Comparison of ENCODE assay signal across 8 mouse cellular contexts in genomic region chrX:50566345-50566744, GRCm38 (mm10).
DNase-seq lines count a peak whose midpoint lies in the region; ATAC-seq and TF ChIP-seq lines count a peak whose summit lies in the region.

No protein-coding gene starts in this region.

- no peaks in the 10 kb centered on the region for H3K9me3 ChIP-seq in forebrain, embryonic 10.5 days
- no peaks in the 10 kb centered on the region for H3K9me3 ChIP-seq in forebrain, embryonic 15.5 days
- no peaks in the 10 kb centered on the region for H3K9me3 ChIP-seq in heart, postnatal 0 days (replicated peaks; ENCODE audit: control insufficient read depth, low read length)
- H3K9me3 ChIP-seq in neural tube, embryonic 11.5 days (ENCODE audit: control insufficient read depth, low read length) = no peaks in the 10 kb centered on the region

- H3K4me2 ChIP-seq in forebrain, embryonic 15.5 days (replicated peaks) = no peak overlapping the region
- no peak overlapping the region; the same call in 1 of the 2 replicates for H3K4me2 ChIP-seq in heart, postnatal 0 days (ENCODE audit: low read depth, low read length)
- H3K4me2 ChIP-seq in neural tube, embryonic 11.5 days (ENCODE audit: low read depth) = no peak overlapping the region

- no peak overlapping the region for H3K9ac ChIP-seq in forebrain, embryonic 15.5 days (replicated peaks)
- H3K9ac ChIP-seq in heart, postnatal 0 days (replicated peaks; ENCODE audit: low read depth, low read length) = no peak overlapping the region
- H3K9ac ChIP-seq in neural tube, embryonic 11.5 days (ENCODE audit: low read length) = no peak overlapping the region

- DNase-seq in forebrain, embryonic 10.5 days (ENCODE audit: extremely low spot score, low spot score) = peak; percentile 30
- DNase-seq in urinary bladder, adult 2 months (ENCODE audit: low spot score) = peak; percentile 68
- no peak for DNase-seq in urinary bladder, postnatal 14 days (ENCODE audit: low spot score)
- no peak for DNase-seq in heart, postnatal 0 days (ENCODE audit: low spot score)
- peak; percentile 67 for DNase-seq in liver
- DNase-seq in neural tube, embryonic 11.5 days (ENCODE audit: low spot score) = peak; percentile 74
- no peak for DNase-seq in T-cell, adult 2 months (ENCODE audit: low spot score)

- H3K4me3 ChIP-seq in forebrain, embryonic 10.5 days = no peak overlapping the region
- H3K4me3 ChIP-seq in forebrain, embryonic 15.5 days = no peak overlapping the region
- H3K4me3 ChIP-seq in heart, postnatal 0 days (ENCODE audit: low read depth, low read length) = 0 out of 2 replicates have a peak overlapping the region, but pooled peaks have one; percentile 9
- no peak overlapping the region for H3K4me3 ChIP-seq in neural tube, embryonic 11.5 days (ENCODE audit: low read depth, low read length)

- H3K4me1 ChIP-seq in forebrain, embryonic 10.5 days = no peaks in the 10 kb centered on the region
- no peaks in the 10 kb centered on the region for H3K4me1 ChIP-seq in forebrain, embryonic 15.5 days
- H3K4me1 ChIP-seq in heart, postnatal 0 days (ENCODE audit: control insufficient read depth, insufficient read depth) = no peaks in the 10 kb centered on the region
- no peaks in the 10 kb centered on the region for H3K4me1 ChIP-seq in neural tube, embryonic 11.5 days (ENCODE audit: control insufficient read depth, insufficient read depth, low read length)

- ATAC-seq in forebrain, embryonic 15.5 days (replicated peaks) = no peak
- ATAC-seq in heart, postnatal 0 days (ENCODE audit: insufficient read depth, low read depth) = no peak
- no peak for ATAC-seq in neural tube, embryonic 11.5 days (ENCODE audit: insufficient read depth, low FRiP score, low TSS enrichment)

- H3K27ac ChIP-seq in forebrain, embryonic 10.5 days = no peak overlapping the region
- H3K27ac ChIP-seq in forebrain, embryonic 15.5 days (replicated peaks) = no peak overlapping the region
- peak overlapping the region; percentile 38; the same call in 1 of the 2 replicates for H3K27ac ChIP-seq in heart, postnatal 0 days (ENCODE audit: low read depth)
- no peak overlapping the region for H3K27ac ChIP-seq in neural tube, embryonic 11.5 days (ENCODE audit: low read depth, low read length)

- no peak for TF ChIP-seq EP300 in heart, postnatal 0 days (IDR thresholded peaks at IDR 0.05; ENCODE audit: low read depth)

- 74% methylated on average over 5 of the region's 5 CpGs for WGBS in forebrain, embryonic 10.5 days
- WGBS in forebrain, embryonic 15.5 days = 51% methylated on average over 5 of the region's 5 CpGs
- WGBS in heart, postnatal 0 days = 57% methylated on average over 5 of the region's 5 CpGs
- 58% methylated on average over 5 of the region's 5 CpGs for WGBS in neural tube, embryonic 11.5 days

- no peaks in the 10 kb centered on the region for H3K27me3 ChIP-seq in forebrain, embryonic 10.5 days (ENCODE audit: poor library complexity, severe bottlenecking)
- no peaks in the 10 kb centered on the region for H3K27me3 ChIP-seq in forebrain, embryonic 15.5 days
- H3K27me3 ChIP-seq in heart, postnatal 0 days (ENCODE audit: control insufficient read depth, insufficient read depth, low read length) = no peaks in the 10 kb centered on the region
- H3K27me3 ChIP-seq in neural tube, embryonic 11.5 days (ENCODE audit: control insufficient read depth, insufficient read depth, low read length) = no peaks in the 10 kb centered on the region

- TF ChIP-seq CTCF in heart, postnatal 0 days (IDR thresholded peaks at IDR 0.05; ENCODE audit: low read depth) = peak; percentile 62

- H3K36me3 ChIP-seq in forebrain, embryonic 10.5 days (replicated peaks) = peaks cover 78% of the 10 kb centered on the region
- no peaks in the 10 kb centered on the region for H3K36me3 ChIP-seq in forebrain, embryonic 15.5 days
- H3K36me3 ChIP-seq in heart, postnatal 0 days (replicated peaks; ENCODE audit: control insufficient read depth, insufficient read depth, low read length) = no peaks in the 10 kb centered on the region
- H3K36me3 ChIP-seq in neural tube, embryonic 11.5 days (ENCODE audit: control insufficient read depth, insufficient read depth, low read length) = no peaks in the 10 kb centered on the region

Comparison
In these comparisons a context has a peak if more than half of its experiments do, and no peak if none do; other contexts are left out.
1. DNase-seq: peak in forebrain, embryonic 10.5 days (single experiment), urinary bladder, adult 2 months (single experiment), liver (single experiment) and neural tube, embryonic 11.5 days (single experiment); none in urinary bladder, postnatal 14 days (single experiment), heart, postnatal 0 days (single experiment) and T-cell, adult 2 months (single experiment).